Mouse (Mus musculus) gastrocnemius, postnatal 14 days (tissue): ENCODE measurements around the gene Atg9b. TPM values are rescaled to one million over a fixed set of nuclear protein-coding genes. Genes with fewer than 3 reads are reported as not detected.
"Not testable (repeated sequence)": the region's sequence is repeated elsewhere in the genome, so short reads cannot be mapped to it uniquely, and the experiment has no call there.

ENCODE experiments used
- DNase-seq: peaks from one replicate; pipeline ENCODE4 v3.0.0; 2021; ENCODE audit warnings: mixed read lengths
- intact Hi-C: fragments of 180-260 bp; cut with DNase I; formaldehyde crosslinking; loops from one replicate; pipeline ENCODE4 v1.15.1; 2025; ENCODE audit warnings: low total_unique reads
- total RNA-seq, 2 experiments: library from RNA; stranded (reverse); gene quantifications; 2 replicates each; pipeline ENCODE4 v1.2.3; 2021

Gene Atg9b
- total RNA-seq, 2 experiments from 2014 or later: 0.11 to 0.14 TPM

DNA sequence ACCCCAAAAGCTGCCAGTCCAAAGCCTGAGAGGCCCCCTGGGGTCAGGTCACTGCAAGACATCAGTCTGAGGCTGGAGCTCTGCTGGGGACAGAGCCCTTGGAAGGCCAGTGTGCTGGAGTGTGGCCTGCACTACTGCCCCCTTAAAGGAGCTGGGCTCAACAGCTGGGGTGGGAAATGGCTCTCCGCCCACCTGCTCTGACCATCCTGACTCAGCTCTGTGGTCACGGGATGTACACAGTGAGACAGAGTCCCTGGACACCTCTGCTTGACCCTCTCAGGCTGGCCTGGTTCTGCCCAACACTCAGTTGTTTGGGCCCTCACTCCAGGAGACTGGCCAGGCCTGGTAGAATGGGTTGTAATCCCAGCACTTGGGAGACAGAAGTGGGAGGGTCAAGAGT is 17.5 kb upstream of the Atg9b start:
- intact Hi-C loops: no loop called here
- DNase-seq: no peak

DNA sequence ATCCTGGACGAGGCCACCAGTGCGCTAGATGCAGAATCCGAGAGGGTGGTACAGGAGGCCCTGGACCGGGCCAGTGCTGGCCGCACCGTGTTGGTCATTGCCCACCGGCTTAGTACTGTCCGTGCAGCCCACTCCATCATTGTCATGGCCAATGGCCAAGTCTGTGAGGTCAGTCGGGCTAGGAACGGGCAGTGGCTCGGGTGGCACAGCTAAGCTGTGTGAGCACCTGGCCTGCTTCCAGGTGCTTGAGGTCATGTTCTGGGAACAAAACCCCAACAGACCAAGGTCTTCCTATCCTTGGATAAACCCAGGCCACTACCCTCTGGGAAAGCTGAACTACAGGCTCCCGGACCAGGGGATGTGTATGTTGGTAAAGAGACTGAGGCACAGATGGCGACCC is 16.7 kb upstream of the Atg9b start:
- intact Hi-C loops: no loop called here
- no peak for DNase-seq

DNA sequence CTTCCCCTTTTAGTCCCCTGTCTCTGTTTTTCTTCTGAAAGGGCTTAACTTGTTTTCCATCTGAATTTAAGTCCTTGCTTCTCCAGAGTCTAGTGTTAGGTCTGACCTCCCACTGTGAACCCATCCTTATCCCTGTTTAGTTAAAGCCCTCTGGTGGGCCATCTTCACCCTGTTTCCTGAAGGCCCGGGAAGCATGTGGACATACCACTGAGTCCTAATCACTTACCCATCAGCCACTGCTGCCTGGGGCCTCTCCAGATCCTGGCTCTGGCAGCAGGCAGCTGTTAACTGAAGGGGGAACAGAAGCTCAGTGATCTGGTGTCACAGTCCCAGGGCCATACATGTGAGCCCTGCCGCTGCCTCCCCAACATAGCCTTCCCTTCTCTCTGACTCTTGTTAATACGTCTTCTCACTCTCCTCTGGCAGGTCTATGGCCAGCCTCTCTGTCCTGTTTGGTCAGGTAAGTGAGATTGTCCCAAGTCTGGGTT is 13.5 kb upstream of the Atg9b start:
- intact Hi-C loops: no loop called here
- no peak for DNase-seq

DNA sequence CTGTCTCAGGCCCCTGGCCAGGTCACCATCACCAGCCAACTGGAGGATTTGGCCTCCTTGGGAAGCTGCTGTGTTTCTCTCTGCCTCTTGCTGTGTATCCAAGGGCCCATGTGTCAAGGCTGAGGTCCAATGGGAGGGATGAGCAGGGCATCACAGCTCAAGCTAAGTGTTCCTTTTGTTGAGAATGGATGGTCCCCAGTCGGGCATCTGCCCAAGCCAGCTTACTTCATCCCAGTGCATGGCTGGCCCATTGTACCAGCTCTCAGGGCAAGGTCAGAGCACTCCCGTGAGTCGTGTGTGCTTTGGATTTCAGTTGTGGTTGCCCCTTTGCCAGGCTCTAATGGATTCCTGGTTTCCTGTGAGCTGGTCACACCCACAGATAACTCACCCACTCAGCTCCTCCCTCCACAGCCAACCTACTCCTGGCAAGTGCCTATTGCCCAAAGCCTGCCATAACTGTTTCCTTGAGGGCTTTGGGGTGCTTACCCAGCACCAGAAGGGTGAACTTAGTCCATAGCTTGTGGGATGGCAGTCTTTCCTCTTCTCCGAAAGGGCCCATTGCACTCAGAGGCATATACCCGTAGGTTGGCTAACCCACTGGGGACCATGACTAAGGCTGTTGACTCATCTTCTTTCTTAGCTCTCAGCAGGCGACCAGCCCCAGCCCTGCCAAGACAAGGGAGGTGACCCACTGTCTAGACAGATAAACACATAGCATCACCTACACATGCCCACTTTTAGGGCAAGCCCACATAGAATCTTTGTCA is 12.8 kb upstream of the Atg9b start:
- intact Hi-C loops: no loop called here
- DNase-seq: no peak

DNA sequence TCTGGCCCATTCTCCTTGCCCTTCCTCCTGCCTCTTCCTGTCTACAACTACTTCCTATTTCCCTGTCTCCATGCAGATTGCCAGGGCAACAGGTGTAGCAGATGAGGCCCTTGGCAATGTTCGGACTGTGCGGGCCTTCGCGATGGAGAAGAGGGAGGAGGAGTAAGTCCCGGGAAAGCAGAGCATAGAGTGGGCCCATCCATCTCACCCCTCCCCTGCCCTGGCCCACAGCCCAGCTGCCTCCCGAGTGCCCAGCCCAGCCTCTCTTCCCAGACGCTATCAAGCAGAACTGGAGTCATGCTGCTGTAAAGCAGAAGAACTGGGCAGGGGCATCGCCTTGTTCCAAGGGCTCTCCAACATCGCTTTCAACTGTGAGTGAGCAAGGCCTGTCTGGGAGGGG is 10.0 kb upstream of the Atg9b start:
- intact Hi-C loops: no loop called here
- no peak for DNase-seq

DNA sequence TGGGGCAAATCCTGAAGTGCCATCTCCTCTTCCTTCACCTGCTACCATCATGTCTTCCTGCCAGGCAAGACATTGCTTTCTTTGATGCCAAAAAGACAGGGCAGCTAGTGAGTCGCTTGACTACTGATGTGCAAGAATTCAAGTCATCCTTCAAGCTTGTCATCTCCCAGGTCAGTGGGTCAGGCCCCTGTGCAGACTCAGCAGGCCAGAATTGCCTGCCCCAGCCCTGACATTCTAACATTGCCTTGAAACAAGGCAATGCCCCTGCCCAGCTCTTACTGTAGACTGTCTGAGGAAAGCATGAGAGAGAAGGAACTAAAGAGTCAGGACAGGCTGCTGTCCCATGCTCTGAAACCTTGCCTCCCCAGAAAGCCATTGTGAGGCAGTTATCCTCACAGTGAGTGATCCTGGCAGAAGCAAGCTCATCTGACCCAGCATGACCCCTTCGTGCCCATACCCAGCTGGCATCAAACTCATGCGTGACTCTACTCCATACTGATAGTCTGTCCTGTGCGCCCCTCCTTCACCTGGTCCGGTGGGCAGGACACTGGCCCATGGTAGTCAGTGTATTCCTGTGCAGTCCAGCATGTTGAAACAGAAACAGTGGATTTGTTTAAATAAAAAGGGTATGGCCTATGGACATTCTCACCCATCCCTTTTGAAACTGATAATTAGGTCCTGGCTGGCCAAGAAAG is 9.1 kb upstream of the Atg9b start:
- intact Hi-C loops: no loop called here
- no peak for DNase-seq

DNA sequence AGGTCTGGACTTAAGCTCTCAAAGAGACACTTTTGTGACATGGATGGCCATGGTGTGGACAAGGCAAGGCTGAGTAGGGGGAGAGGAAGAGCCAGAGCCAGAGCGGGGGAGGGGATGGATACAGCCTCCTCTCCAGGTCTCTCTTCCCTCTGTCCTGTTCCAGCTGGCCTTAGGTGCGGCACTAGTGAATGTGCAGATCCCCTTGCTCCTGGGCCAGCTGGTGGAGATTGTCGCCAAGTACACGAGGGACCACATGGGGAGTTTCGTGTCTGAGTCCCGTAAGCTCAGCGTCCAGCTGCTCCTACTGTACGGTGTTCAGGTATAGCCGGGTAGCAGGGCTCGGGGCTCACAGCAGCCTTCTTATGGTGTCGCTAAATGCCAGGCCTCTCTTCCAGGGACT is 8.4 kb upstream of the Atg9b start:
- no peak for DNase-seq
- intact Hi-C loops: no loop called here

DNA sequence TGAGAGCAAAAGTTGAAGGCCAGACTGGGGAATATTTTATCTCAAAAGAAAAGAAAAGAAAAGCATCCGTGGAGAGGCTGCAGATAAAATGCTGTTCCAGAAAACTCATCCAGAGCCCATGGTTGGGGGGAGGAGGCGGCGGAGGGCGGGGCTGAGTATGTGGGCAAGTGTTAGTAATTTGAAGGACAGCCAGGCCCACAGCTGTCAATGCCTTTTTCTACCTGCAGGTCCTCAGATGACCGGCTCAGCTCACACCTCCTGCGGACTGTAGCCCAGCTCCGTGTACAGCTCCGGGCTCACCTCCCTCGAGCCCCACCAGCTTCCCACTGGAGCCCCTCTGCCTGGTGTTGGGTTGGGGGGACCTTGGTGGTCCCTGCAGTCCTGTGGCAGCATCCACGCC is 7.7 kb upstream of the Atg9b start:
- no peak for DNase-seq
- intact Hi-C loops: no loop called here

DNA sequence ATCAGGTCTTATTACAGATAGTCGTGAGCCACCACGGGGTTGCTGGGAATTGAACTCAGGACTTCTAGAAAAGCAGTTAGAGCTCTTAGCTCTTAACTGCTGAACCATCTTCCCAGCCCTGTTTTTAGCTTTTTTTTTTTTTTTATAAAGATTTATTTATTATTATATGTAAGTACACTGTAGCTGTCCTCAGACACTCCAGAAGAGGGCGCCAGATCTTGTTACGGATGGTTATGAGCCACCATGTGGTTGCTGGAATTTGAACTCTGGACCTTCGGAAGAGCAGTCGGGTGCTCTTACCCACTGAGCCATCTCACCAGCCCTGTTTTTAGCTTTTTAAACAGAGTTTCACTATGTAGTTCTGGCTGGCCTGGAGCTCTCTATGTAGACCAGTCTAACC is 4.3 kb upstream of the Atg9b start:
- DNase-seq, intact Hi-C loops: not testable (repeated sequence)

DNA sequence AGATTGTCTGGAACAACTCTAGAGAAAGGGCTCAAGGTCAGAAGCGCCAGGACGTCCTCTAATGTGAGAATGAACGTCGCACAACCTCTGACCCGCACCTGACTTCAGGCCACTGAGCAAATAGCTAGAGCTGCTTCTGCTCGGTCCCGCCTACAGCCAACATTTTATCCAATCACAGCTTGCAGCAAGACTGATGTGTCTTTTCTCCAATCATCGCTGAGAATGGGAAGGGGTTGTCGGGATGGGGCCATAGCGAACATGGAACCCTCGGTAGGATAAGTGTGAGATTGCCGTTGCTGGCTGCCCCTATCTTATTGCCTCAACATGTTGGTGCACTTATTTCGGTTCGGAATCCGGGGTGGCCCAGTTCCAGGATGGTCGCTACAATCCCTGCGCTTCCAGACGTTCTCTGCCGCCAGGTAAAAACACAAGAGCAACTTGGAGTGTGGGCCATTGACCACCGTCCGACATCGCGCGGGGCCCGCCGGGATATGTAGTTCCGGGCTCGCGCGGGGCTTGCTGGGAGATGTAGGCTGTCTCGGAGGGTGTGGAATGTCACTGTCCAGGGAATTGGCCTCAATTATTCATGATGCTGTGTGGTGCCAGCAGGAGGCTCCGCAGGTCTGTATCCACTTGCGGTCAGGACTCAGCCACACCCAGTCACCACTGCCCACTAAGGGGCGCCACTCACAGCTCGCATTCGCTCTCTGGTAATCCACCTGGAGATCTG is 2.4 kb upstream of the Atg9b start:
- peak; percentile 93 for DNase-seq
- intact Hi-C loops: no loop called here

DNA sequence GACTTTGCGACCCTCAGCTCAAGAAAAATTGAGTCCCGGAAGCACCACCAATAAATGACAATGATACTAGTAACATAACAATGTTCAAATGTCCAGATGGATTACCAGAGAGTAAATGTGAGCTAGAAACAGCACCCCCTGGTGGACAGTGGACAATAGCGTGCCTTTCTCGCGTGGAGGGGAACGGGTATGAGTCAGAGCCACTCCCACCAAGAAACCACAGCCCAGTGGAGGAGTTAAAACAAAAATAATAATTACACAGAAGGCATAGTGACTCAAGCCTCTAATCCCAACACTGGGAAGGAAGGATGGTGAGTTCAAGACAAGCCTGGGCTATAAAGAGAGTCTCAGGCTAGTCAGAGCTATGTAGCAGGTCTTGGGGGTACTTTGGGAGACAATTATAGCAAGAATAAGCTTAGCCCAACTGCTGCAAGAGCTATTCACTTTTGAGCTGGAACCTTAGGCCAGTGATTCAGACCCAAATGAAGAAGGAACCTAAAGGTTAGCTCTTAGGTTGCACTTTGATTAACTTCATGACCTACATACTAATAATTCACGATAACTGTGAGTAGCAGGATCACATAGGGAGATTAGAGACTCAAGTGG is 1.6 kb upstream of the Atg9b start, which contains the start of gene Abcb8:
TSS of gene Abcb8 (plus strand) at position 272 of the 606 bp plus-strand sequence.
- intact Hi-C loops: no loop called here
- DNase-seq: peak; percentile 85

DNA sequence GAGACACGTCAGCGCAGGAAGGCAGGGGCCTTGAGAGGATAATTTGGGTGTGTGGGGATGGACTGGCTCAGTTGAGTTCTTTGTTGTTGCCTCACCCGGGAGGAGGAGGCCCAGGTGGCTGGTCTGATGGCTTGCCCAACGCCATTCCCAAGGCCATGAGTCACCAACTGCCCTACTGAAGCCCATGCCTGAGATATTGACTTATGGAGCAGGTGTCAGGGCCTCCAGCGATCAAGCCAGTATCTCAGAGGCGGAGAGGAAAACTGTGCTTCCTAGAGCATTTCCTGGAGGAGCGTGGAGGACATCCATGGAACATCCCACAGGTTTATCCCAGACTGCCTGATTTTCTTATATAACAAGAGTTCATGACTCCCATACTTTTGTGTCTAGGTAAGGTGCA is 781 bp upstream of the Atg9b start:
- DNase-seq: no peak
- intact Hi-C loops: no loop called here

DNA sequence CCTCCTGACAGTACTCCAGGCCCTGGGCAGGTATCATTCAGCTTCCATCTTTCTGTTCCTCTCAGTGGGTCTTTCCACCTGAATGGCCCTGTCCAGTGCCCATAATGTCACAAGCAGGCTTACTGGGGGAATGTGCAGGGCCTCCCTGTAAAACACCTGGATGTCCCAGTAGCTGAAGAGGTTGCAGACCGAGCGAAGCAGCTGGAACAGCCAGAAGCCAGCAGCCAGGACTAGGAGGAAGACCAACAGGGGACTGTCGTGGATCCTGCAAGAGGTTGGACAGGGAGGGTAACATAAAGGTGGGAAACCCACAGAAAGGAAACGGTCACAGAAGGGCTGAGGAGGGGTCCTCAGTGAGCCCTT is 2.3 kb downstream of the Atg9b start:
- DNase-seq: no peak
- intact Hi-C loops: no loop called here

DNA sequence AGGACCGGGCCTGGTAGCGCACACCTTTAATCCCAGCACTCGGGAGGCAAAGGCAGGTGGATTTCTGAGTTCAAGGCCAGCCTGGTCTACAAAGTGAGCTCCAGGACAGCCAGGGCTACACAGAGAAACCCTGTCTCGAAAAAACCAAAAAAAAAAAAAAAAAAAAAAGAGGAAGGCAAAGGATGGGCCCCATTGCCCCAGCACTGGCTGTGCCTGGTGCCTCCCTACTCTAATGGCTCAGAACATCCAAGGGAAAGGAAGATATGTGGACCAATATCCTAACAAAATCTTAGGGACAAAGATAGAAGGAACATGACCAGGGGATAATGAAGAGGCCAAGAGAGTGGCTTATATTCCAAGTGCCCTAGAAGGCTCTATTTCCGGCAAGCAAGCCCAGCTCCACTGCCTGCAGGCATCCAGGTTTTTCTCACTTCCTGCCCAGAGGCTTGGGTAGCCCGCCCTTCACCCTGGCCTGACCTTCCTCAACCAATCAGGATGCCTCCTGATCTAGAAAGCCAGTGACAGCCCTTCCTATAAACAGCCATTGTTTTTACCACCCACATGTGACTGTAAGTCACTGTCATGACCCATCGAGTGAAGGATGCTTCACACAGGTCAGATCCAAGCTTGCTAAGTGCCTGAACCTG is 2.8 kb downstream of the Atg9b start:
- DNase-seq: no peak
- intact Hi-C loops: no loop called here

DNA sequence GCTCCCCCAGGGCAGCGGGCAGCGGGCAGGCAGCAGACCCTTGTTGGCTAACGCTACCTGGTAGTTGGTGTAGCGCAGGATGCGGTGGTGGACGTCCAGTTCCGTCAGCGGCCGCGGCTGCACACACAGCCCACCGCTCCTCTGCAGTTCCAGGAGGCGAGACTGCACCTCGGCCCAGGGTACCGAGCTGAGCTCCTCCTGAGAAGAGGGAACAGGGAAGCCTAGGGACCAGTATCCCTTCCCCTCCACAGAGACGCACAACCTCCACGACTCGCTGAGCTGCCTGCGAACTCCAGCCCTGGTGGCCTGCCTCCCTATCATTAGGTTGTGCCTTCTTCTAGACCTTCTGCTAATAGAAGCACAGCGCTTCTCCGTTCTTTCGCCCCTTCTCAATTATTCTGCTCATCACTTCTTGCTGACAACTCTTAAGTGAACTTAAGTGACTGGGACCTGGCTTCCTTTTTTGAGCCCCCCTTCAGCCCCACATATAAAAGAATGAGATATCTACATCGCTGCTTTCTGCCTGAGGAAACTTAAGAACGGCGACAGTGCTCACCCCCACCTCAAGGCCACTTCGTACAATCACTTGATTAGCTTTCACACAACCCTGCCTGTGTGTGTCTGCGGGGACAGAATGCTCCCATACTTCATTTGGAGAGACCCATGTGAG is 3.6 kb downstream of the Atg9b start:
- intact Hi-C loops: no loop called here

DNA sequence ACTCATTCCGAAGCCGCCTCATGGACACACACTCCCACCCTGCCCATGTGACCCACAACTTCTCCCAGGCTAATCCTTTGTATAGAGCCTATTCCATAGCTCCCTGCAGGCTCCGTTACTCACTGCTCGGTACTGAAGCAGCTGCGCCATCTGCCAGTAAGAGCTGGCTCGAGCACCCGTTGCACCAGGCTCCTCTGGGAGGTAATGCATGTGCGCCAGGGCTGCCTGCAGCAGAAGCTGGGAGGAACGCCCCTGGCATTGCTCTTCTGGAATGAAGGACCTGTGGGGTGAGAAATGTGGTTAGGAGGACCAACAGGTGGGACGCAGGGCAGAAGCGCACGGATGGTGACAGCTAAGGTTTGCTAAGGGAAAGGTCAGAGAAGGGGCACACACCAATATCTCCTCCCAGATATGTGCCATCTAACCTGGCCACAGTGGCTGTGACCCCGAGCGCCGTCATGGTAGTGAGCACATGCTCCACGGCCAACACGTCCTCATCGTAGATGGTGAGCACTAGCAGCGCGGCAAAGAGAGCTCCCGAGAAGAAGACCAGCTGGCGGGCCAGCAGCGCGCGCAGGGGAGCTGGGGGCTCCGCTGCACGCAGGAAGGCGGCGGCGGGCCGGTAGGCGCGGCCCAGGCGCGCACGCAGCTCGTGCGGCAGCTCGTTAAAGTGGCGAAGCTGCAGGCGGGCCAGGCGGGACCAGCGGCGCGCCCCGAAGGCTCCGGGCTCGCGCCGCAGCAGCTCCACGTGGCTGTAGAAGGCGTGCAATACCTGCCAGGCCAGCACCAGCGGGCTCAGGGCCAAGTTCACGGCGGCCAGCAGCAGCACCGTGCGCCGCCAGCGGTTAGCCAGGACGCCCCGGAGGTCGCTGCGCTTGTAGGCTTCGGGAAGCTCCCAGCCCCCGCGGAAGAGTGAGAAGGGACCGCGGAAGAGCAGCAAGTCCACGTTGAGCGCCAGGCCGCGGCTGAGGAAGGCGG is 4.4 kb downstream of the Atg9b start:
- DNase-seq: peak; percentile 59
- intact Hi-C loops: no loop called here

More for the DNA sequence above, 3.6 kb downstream of the Atg9b start:
- DNase-seq: no peak

DNA sequence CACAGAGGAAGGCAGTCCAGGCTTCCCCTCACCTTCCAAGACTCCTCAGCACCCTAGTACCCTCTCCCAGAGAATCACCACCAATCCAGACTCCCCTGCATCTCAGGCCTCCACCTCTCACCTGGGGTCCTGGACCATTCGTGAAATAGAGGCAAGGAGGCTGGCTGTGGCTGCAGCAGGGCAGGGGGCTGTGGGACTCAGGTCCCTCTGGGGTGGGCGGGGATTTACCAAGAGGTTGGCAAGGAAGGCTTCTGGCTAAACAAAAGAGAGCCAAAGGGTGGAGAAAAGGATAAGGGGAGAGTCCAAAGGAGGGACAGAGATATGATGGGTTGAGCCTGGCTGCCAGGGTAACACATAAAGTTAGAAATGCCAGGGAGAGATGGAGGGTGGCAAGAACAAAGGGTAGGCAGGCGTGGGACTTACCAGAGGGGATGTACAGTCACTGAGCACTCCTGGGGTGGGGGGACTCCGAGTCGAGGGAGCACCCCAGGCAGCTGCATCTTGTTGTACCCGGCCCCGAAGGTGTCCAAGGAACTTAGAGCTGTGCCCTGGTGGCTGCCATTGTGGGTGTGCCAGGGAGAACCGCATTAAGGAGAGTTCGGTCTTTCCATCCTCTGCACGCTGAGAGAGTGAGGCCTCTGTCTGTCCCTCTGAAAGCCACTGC is 5.9 kb downstream of the Atg9b start:
- no peak for DNase-seq
- intact Hi-C loops: no loop called here
